Mouse (Mus musculus): ENCODE results near the gene Ndufb7.
"Not testable (repeated sequence)": the region's sequence is repeated elsewhere in the genome, so short reads cannot be mapped to it uniquely, and the experiment has no call there.

Gene Ndufb7

DNA sequence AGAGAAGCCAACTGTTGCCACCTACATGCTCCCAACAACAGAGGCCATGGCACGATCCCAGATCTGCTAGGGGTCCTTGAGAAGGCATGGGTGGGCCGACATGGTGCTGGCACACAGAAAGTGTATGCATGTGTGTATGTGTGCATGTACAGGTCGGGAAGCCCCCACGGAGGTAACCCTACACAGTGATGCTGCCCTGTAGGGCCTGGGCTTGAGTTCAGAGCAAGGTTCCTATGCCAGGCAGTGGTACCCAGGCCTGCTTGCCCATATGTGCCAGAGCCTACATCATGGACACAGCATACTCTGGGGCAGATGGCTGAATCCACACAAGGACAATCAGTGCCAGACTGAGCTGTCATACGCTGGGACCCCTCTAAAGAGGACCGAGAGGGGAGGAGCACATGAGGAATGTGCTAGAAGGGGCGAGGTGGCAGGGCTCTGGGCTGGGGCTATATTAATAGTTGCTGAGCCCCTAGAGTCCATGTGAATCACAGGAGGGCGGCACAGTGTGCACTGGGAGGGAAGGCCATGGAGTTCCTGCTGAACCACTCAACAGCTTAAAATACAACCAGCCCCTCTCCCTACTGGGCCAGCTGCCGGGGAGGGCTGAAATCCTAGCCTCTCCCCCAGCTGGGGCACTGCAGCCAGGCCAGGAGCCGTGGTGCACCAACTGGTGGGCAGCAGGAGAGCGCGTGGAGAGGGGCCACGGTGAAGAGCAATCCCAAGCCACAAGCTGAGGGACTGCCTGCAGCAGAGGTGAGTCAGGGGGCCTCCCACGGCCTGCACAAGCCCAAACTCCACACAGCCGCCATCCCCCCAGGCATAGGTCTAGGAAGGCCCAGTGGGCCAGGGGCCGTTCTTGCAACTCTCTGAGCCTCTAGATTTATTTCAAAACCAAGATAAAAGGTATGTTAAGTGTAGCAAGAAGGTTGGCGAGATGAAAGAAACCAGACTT, 9.4 kb downstream of the Ndufb7 start:
- DNase-seq (ENCODE audit: low spot score in 2 of 2): peak; percentile 3 to 4

DNA sequence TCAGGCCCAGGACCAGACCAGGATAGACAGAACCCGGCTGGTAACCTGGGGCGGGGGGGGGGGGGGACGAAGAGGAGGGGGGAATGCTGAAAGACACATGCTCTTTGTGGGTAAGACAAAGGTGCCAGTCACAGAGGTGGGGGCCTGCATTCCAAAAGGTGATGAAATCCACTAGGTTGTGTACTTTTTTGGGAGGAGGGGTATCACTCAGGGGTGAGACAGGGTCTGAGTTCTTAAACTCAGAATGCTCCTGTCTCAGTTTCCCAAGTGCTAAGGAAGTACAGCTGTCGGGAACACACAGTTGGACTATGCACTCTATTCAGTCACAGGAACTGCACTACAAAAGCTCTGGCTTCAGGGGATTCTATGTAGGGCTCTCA, 10.0 kb downstream of the Ndufb7 start:
- DNase-seq (ENCODE audit: low spot score in 2 of 2): no peak

DNA sequence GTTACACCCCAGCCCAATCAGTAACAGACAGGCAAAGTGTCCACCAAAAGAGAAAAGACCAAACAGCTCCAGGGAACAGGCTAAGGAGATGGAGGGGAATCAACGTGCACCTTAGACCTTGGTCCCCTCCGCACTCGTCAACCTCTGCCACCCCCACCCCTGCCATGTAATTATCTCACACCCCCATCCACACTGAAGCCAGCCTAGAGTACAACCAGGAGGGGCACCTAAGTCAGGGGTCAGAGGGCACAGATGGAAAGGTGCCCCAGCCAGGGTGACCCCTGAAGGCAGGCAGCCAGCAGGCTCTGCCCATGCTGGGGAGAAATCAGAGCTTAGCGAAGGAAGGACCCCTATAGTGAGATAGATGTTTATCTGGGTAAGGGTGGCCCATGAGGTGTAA, 10.4 kb downstream of the Ndufb7 start:
- peak in 1 of 2 experiments; percentile 1 for DNase-seq (ENCODE audit: low spot score in 2 of 2)

DNA sequence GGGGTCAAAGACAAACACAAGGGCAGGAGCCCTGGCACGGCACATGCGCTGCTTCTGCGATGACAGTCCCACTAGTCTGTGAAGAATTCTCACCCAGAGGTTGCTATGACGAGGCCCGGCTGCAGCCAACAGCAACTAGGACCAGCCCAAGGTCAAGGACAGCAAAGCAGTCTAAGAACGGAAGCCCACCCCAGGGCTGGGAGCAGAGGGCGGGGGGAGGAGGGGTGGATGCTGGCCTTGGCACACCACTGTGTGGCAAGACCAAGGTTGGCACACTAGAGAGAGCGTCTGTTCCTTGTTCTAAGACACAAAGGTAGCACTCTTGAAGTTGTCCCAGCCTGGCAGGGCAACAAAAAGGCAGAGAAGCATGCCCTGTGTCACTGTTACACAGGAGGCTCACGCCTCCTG, 10.9 kb downstream of the Ndufb7 start:
- peak; percentile 3 to 4 for DNase-seq (ENCODE audit: low spot score in 2 of 2)

DNA sequence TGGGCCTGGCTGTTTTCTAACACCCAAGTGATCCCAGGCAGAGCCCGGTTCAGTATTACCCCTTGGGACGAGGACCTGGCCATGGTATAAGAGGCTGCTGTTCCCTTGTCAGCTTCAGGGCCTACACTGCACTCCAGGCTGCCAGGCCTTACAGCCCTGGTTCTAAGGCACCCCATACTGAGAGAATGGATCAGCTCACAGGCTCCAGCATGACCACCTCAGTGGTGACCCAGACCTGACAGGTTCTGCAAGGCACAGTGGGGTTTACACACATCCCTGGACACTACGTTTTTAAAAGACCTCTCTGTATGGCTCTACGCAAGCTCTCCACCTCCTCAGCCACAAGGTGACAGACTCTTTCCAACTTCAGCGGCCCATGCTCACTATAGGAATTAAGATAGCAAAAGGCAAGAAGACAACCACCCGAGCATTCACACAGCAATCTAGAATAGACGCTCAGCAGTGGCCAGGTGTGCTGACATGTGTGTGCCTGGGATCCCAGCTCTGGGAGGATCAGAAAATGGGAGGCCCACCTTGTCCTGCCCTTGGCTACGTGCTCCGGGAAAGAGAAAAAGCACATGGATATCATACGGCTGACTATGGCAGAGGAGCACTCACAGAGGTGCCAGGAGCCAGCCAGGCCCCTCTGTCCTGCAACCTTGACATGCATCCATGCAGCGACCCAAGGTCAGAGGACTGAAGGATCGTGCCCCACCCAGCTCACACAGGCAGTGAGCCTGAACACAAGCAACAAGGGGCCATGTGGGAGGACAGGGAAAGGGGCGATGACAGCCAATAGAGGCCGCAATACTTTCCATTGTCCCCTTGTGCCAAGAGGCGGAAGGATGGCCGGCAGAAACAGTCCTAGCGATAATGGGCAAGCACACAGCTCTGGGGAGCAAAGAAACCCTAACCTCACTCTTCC, 11.9 kb downstream of the Ndufb7 start:
- peak; percentile 2 to 6 for DNase-seq (ENCODE audit: low spot score in 2 of 2)

DNA sequence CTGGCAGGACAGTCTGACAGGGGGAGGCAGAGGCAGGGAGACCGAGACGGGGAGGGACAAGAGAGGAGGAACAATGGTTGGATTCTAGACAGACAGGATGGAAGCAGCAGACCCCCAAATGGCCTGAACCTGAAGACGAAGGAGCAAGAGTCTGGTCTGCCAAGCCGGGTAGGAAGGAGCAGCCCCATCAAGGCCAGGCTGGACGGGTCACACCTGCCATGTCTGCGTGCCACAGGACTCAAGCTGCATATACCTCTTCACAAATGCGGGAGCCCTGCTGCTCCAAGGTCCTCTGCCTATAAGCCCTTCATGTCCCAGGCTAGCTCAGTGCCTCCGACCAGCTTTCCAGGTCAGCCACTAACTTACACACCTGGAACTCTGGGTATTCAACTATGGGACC, 13.2 kb downstream of the Ndufb7 start:
- peak in 1 of 2 experiments; percentile 1 for DNase-seq (ENCODE audit: low spot score in 2 of 2)

DNA sequence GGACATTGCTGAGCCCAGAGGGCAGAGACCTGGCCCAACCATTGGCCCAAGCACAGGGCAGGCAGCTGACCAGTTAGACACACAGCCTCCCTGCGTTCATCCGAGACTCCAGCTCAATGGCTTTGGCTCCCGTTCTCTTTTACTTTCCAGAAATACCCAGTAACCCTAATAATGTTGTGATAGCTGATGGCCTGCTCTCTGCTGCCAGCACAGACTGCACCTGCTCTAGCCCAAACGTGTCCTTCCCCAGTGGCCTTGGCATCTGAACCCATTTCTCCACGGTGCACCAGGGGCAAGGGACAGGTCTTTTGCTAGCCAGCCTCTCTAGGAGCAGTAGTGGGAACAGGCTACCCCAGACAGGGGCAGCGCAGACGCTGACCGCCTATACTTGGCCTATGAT, 14.4 kb downstream of the Ndufb7 start:
- DNase-seq (ENCODE audit: low spot score in 2 of 2): no peak

DNA sequence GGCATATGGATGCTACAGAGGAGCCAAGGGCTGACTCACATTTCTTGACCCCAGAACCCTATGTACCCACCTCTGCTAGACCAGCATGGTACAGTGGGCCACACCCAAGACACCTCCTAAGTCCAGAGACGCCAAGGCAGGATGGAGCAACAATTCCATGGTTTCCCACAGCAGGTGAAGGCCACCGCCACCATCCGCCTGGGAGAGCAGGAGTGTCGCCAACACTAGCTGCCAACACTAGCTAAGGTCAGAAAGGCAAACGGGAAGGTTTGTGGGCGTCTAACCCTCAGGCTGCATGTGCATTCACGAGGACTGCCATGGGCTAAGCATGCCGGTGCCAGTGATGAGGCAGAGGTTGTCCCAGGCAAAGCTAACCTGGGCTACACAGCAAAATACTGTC, 15.8 kb downstream of the Ndufb7 start:
- no peak for DNase-seq (ENCODE audit: low spot score in 2 of 2)

DNA sequence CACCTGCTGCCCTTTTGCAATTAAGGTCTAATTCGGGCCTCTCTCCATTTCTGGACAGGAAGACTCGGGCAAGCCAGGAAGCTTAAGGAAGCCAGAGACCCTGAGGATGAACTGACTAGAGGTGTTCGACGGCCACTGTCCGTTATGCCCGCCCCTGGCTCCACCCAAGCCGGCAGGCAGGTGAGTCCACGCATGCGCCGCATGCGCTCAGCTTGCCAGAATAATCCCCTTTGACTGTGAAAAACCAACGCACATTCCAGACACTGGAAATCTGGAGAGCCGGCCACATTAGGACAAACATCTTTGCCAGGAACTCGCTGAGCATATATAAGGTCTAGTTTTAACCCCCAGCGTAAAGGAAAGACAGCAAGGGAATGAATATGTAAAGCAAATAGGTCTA, 16.8 kb downstream of the Ndufb7 start:
- no peak for DNase-seq (ENCODE audit: low spot score in 2 of 2)

DNA sequence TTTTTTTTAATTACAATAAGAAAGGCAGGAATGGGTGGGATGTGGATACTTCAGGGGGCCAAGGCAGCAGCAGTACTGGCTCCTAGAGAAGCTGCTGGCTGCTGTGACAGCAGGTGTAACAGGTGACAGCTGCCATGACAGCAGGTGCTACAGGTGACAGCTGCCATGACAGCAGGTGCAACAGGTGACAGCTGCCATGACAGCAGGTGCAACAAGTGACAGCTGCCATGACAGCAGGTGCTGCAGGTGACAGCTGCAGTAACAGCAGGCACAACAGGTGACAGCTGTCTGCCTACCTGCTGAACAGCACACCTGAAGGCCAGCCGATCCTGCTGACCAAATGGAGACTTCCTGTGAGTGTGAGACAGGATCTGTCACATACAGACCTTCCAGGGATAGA, 18.3 kb downstream of the Ndufb7 start:
- no peak for DNase-seq (ENCODE audit: low spot score in 2 of 2)

DNA sequence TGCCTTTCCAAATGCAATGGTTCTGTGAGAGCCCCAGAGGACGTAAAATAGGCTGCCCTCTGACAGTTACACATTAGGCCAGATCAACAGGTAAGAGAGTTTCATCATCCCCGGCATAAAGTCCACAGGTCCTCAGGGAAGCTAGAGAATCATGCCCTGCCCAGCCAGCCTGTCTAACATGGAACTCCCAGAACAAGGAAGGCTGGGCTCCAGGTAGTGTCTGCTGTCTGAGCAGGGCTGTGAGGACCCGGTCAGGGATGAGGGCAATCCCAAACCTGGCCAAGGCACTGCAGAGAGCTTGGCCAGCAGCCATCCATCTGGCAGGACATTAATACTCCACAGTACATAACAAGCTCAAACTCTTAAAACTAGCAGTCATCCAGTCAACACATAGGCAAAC, 18.9 kb downstream of the Ndufb7 start:
- DNase-seq (ENCODE audit: low spot score in 2 of 2): no peak

DNA sequence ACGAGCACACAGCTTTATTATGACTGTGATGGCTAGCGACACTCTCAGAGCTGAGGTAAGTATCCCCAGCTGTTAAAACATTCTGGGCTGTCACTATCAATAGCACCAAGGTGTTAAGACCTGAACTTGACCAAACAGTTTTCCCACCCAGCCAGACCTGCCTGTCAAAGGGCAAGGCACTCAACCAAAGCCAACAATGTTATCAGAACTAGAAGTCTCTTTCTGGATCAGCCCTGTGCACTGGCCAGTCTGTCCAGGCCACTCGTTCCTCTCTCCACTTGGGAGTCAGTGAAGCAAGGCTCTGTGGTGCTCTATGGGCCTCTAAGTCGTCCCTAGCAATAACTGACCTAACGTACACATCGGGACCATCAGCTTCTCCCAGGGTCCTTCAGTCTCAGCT, 21.2 kb downstream of the Ndufb7 start:
- no peak for DNase-seq (ENCODE audit: low spot score in 2 of 2)

DNA sequence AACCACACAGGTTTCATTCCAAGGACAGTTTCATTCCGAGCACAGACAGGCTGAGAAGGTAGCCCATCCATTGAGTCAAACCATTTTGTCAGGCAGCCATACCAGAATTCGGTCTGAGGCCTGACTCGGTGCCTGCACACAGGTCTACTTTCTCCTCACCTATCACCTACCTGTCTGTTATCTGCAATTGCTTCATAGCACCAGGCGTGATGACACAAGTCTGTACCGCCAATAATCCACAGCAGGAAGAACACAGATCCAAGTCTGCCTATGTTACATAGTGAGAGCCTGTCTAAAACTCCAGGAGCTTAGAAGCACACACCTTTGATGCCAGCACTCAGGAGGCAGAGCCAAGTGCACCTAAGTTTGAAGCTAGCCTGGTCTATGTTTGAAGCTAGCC, 22.4 kb downstream of the Ndufb7 start:
- no peak for DNase-seq (ENCODE audit: low spot score in 2 of 2)

DNA sequence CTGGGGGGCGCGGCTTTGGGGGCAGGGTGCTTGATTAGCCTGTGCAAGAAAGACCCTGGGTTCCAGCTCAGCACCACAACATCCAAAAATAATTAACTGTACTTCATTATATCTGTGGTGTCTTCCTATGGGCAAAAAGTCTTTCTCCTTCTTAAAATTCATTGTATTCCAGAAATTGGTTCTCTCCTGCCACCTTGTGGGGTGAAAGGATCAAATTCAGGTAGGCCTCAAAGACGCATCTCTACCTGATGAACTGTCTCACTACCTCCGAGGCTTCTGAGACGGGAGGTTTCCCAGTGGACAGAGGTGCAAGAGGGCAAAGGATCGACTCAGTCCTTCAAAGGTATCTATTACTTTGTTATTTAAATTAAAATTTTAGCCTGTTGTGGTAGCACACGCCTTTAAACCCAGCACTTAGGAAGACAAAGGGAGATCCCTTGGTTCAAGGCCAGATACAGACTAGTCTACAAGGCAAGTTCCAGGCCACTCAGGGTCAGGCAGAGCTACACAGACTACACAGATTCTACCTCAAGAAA, 24.1 kb downstream of the Ndufb7 start:
- no peak for DNase-seq (ENCODE audit: low spot score in 2 of 2)

DNA sequence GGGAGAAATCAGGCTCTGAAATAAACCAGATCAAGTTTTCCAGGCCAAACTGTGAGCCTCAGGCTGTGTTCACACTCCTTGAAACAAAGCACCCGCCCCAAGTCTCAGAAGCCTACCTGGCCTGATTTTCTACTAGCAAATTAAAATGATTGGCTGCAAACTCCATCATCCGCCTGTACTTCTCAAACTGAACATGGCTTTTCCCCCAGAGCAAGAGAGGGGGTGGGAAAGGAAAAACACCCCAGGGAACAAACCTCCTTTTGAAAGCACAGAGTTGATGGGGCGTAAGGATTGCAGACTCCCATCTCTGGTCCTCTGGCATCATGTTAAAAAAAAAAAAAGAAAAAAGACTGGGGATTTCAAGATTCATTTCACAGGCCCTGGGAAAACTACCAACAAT, 26.2 kb downstream of the Ndufb7 start:
- no peak for DNase-seq (ENCODE audit: low spot score in 2 of 2)

DNA sequence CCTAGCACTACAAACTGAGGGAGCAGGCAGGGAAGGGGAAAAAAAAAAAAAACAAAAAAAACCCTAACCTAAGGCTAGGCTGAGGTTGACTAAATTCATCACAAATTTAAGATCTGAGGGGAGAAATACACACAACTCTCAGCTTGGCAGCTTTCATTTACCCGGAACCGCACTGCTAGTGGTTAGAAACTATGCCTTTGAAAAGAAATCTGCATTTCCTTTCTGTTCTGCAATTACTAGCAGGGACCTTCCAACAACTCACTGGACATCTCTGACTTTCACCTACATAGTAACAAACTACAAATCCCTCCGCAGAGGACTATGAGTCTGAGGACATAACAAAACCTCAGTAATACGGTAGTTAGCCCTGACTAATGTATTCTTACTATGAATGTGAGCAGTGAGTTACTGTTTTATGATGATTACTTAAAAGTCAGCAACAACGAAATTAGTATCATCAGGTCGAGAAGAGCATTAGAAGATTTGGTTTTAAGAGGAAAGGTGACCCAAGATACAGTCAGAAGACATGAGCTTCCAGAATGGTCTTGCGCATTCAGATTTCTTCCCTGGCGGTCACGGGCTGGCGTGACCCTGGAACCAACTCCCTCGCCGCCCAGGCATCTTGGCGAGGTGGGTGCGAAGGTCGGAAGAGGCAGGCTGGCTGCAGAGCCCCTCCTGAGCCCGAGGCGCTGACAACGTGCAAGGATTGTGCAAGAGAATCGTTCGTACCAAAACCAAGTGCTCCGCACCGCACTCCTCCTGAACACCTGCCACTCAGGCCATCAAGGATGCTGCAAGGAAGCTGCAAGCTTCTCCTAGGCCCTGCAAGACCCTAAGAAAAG, 27.1 kb downstream of the Ndufb7 start:
- no peak for DNase-seq (ENCODE audit: low spot score in 2 of 2)

DNA sequence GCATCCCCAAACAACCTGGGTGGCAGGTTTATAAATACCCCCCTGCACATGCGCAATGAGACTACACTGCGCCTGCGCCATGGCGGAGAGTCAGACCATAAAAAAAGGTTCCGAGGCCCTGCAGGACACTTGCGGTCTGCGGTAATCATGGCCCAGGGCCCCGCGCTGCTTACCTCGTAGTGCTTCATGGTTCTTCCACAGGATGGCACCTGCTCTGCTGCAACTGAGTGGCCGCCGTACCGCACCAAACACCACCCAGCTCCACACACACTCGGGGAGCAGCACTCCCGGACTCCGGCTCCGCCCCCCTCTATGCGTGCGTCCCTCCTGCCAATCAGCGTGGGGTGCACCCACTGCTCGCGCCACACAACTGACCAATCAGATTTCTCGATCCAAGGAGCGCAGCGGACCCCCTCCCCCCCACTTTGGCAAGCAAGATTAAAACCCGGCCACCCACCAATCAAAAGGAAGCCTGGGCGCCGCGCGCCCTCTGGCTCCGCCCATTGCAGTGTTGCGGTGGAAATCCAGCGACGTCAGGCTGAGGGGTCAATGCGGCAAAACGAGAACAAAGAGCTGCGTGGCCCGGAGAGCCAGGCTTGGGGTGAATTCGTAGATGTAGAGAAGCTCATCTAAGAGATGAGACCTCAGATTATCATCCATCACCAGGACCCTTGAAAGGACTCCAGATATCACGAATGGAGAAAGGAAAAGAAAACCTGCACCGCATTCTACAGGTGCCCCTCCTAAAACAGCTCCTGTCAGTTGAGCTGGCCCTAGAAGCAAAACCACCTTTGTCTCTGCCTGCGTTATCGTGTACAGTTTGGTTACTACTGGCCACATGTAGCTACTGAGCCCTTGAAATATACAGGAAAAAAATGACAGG, 27.9 kb downstream of the Ndufb7 start:
- peak; percentile 97 for DNase-seq (ENCODE audit: low spot score in 2 of 2)

DNA sequence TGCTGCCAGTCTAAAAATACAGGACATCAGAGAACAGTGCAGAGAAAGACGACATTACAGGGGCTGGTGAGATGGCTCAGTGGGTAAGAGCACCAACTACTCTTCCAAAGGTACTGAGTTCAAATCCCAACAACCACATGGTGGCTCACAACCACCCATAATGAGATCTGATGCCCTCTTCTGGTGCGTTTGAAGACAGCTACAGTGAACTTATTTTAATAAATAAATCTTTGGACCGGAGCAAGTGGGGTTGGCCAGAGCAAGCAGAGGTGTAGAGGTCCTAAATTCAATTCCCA, 28.5 kb downstream of the Ndufb7 start:
- not testable (repeated sequence) for DNase-seq (ENCODE audit: low spot score in 2 of 2)

DNA sequence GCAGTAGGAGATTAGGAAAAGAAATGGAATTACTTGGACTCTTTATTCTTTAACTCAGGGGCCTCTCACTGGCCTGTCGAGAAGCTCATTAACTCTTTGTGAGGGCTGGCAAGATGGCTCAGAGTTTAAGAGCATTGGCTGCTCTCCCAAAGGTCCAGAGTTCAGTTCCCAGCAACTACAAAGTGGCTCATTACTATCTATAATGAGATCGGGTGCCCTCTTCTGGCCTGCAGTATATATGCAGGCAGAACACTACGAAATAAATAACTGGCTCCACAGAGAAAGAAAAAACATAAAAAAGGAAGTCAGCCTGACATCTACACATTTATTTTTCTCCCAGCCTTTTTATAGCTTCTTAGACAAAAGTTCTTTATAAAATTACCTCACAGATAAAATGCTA, 29.9 kb downstream of the Ndufb7 start:
- no peak for DNase-seq (ENCODE audit: low spot score in 2 of 2)

DNA sequence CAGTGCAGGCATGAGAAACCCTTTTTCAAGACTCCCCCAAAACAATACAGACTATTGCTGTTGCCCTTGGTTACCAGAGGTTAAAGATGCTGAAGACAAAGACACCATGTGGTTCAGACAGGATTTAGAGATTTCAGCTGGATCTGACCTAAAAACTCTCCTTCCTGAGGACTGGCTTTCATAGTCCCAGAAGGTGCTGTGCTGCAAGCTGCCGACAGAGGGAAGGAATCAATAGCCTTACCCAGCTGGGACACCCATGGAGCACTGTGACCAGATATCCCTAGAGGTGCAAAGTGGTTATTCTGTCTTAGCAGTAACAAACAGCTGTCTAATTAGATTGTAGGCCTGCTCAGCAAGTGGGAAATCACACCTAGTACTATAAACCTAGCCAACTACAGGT, 31.7 kb downstream of the Ndufb7 start:
- no peak for DNase-seq (ENCODE audit: low spot score in 2 of 2)

DNA sequence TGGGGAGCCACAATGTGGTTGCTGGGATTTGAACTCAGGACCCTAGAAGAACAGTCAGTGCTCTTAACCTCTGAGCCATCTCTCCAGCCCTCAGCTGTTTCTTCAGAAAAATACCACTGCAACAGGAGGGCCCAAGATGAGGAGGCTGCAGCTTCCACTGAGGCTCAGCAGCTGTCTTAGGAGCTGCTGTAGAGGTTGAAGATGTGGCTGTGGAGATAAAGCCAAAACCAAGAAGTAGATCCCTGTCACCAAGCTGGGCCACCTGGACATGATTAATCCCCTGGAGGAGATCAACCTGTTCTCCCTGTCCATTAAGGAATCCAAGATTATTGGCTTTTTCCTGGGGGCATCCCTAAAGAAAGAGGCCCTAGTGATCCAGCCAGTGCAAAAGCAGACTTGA, 33.3 kb downstream of the Ndufb7 start:
- DNase-seq (ENCODE audit: low spot score in 2 of 2): no peak

Data from right cerebral cortex, adult 2 months (tissue).